Mouse (Mus musculus): Measurements from ENCODE around the gene Retreg1. TPM values are rescaled to one million over a fixed set of nuclear protein-coding genes. Genes with fewer than 3 reads are reported as not detected.

Gene Retreg1
- polyA plus RNA-seq, 1 experiment from 2014 or later = 19.5 TPM

- peak; percentile 41; the same call in 1 of the 2 replicates for ATAC-seq (ENCODE audit: insufficient read depth, low FRiP score)
- H3K27me3 ChIP-seq (ENCODE audit: control insufficient read depth, insufficient read depth, low read length) = no peaks in the 10 kb centered on the region
- H3K27ac ChIP-seq (ENCODE audit: low read length) = no peak overlapping the region
- H3K4me3 ChIP-seq (replicated peaks; ENCODE audit: low read length) = no peak overlapping the region
- H3K9me3 ChIP-seq (replicated peaks; ENCODE audit: control insufficient read depth, low read length) = no peaks in the 10 kb centered on the region
- H3K9ac ChIP-seq (ENCODE audit: low read length) = no peak overlapping the region
- WGBS = 40% methylated on average over 10 of the region's 10 CpGs
- H3K4me1 ChIP-seq (ENCODE audit: control insufficient read depth, insufficient read depth, low read length) = peaks cover 3% of the 10 kb centered on the region; the same call in 1 of the 2 replicates
- H3K4me2 ChIP-seq (ENCODE audit: low read depth, low read length) = no peak overlapping the region
- no peaks in the 10 kb centered on the region for H3K36me3 ChIP-seq (ENCODE audit: control insufficient read depth, insufficient read depth, low read length)
These were observed 72.0 kb downstream of the Retreg1 start for GRCm38 (mm10) chr15:25915013-25915412.

GRCm38 (mm10) chr15:25915574-25916205 lies 72.7 kb downstream of the Retreg1 start:
- peaks cover 3% of the 10 kb centered on the region; the same call in 1 of the 2 replicates for H3K4me1 ChIP-seq (ENCODE audit: control insufficient read depth, insufficient read depth, low read length)
- 69% methylated on average over 11 of the region's 11 CpGs for WGBS
- H3K9ac ChIP-seq (ENCODE audit: low read length) = no peak overlapping the region
- H3K27ac ChIP-seq (ENCODE audit: low read length) = no peak overlapping the region
- H3K4me2 ChIP-seq (ENCODE audit: low read depth, low read length) = no peak overlapping the region
- no peaks in the 10 kb centered on the region for H3K36me3 ChIP-seq (ENCODE audit: control insufficient read depth, insufficient read depth, low read length)
- 0 out of 2 replicates have a peak, but pooled peaks have one; percentile 4 for ATAC-seq (ENCODE audit: insufficient read depth, low FRiP score)
- H3K27me3 ChIP-seq (ENCODE audit: control insufficient read depth, insufficient read depth, low read length) = no peaks in the 10 kb centered on the region
- no peaks in the 10 kb centered on the region for H3K9me3 ChIP-seq (replicated peaks; ENCODE audit: control insufficient read depth, low read length)
- no peak overlapping the region for H3K4me3 ChIP-seq (replicated peaks; ENCODE audit: low read length)

- H3K27me3 ChIP-seq (ENCODE audit: control insufficient read depth, insufficient read depth, low read length) = no peaks in the 10 kb centered on the region
- no peaks in the 10 kb centered on the region for H3K36me3 ChIP-seq (ENCODE audit: control insufficient read depth, insufficient read depth, low read length)
- H3K9me3 ChIP-seq (replicated peaks; ENCODE audit: control insufficient read depth, low read length) = no peaks in the 10 kb centered on the region
- ATAC-seq (ENCODE audit: insufficient read depth, low FRiP score) = no peak
- H3K4me2 ChIP-seq (ENCODE audit: low read depth, low read length) = no peak overlapping the region
- no peak overlapping the region for H3K9ac ChIP-seq (ENCODE audit: low read length)
- H3K4me1 ChIP-seq (ENCODE audit: control insufficient read depth, insufficient read depth, low read length) = peaks cover 3% of the 10 kb centered on the region; the same call in 1 of the 2 replicates
- 64% methylated on average over 2 of the region's 2 CpGs for WGBS
- H3K27ac ChIP-seq (ENCODE audit: low read length) = no peak overlapping the region
- no peak overlapping the region for H3K4me3 ChIP-seq (replicated peaks; ENCODE audit: low read length)
These were observed 73.3 kb downstream of the Retreg1 start for GRCm38 (mm10) chr15:25916252-25916651.

GRCm38 (mm10) chr15:25918641-25919040 lies 75.7 kb downstream of the Retreg1 start:
- H3K36me3 ChIP-seq (ENCODE audit: control insufficient read depth, insufficient read depth, low read length) = no peaks in the 10 kb centered on the region
- H3K4me1 ChIP-seq (ENCODE audit: control insufficient read depth, insufficient read depth, low read length) = peaks cover 3% of the 10 kb centered on the region; the same call in 1 of the 2 replicates
- no peak overlapping the region for H3K27ac ChIP-seq (ENCODE audit: low read length)
- H3K4me2 ChIP-seq (ENCODE audit: low read depth, low read length) = no peak overlapping the region
- H3K9ac ChIP-seq (ENCODE audit: low read length) = no peak overlapping the region
- WGBS = 83% methylated on average over 7 of the region's 7 CpGs
- H3K27me3 ChIP-seq (ENCODE audit: control insufficient read depth, insufficient read depth, low read length) = no peaks in the 10 kb centered on the region
- no peak overlapping the region for H3K4me3 ChIP-seq (replicated peaks; ENCODE audit: low read length)
- ATAC-seq (ENCODE audit: insufficient read depth, low FRiP score) = no peak
- H3K9me3 ChIP-seq (replicated peaks; ENCODE audit: control insufficient read depth, low read length) = no peaks in the 10 kb centered on the region

- peaks cover under 1% of the 10 kb centered on the region; the same call in 1 of the 2 replicates for H3K4me1 ChIP-seq (ENCODE audit: control insufficient read depth, insufficient read depth, low read length)
- H3K27ac ChIP-seq (ENCODE audit: low read length) = no peak overlapping the region
- ATAC-seq (ENCODE audit: insufficient read depth, low FRiP score) = no peak
These were observed 77.0 kb downstream of the Retreg1 start for GRCm38 (mm10) chr15:25919995-25920394.

GRCm38 (mm10) chr15:25920886-25921285 lies 77.9 kb downstream of the Retreg1 start:
- H3K27me3 ChIP-seq (ENCODE audit: control insufficient read depth, insufficient read depth, low read length) = no peaks in the 10 kb centered on the region
- no peaks in the 10 kb centered on the region for H3K36me3 ChIP-seq (ENCODE audit: control insufficient read depth, insufficient read depth, low read length)
- 76% methylated on average over 6 of the region's 6 CpGs for WGBS
- H3K4me1 ChIP-seq (ENCODE audit: control insufficient read depth, insufficient read depth, low read length) = no peaks in the 10 kb centered on the region
- no peak overlapping the region for H3K4me2 ChIP-seq (ENCODE audit: low read depth, low read length)
- no peaks in the 10 kb centered on the region for H3K9me3 ChIP-seq (replicated peaks; ENCODE audit: control insufficient read depth, low read length)
- H3K9ac ChIP-seq (ENCODE audit: low read length) = no peak overlapping the region
- no peak overlapping the region for H3K4me3 ChIP-seq (replicated peaks; ENCODE audit: low read length)
- ATAC-seq (ENCODE audit: insufficient read depth, low FRiP score) = no peak
- H3K27ac ChIP-seq (ENCODE audit: low read length) = no peak overlapping the region

More at GRCm38 (mm10) chr15:25919995-25920394, 77.0 kb downstream of the Retreg1 start:
- H3K4me2 ChIP-seq (ENCODE audit: low read depth, low read length) = no peak overlapping the region
- no peaks in the 10 kb centered on the region for H3K36me3 ChIP-seq (ENCODE audit: control insufficient read depth, insufficient read depth, low read length)
- no peaks in the 10 kb centered on the region for H3K9me3 ChIP-seq (replicated peaks; ENCODE audit: control insufficient read depth, low read length)
- no peak overlapping the region for H3K9ac ChIP-seq (ENCODE audit: low read length)
- WGBS = 58% methylated on average over 4 of the region's 4 CpGs
- H3K27me3 ChIP-seq (ENCODE audit: control insufficient read depth, insufficient read depth, low read length) = no peaks in the 10 kb centered on the region
- H3K4me3 ChIP-seq (replicated peaks; ENCODE audit: low read length) = no peak overlapping the region

GRCm38 (mm10) chr15:25922007-25922406 lies 79.0 kb downstream of the Retreg1 start:
- H3K9me3 ChIP-seq (replicated peaks; ENCODE audit: control insufficient read depth, low read length) = no peaks in the 10 kb centered on the region
- H3K27me3 ChIP-seq (ENCODE audit: control insufficient read depth, insufficient read depth, low read length) = no peaks in the 10 kb centered on the region
- no peaks in the 10 kb centered on the region for H3K36me3 ChIP-seq (ENCODE audit: control insufficient read depth, insufficient read depth, low read length)
- H3K4me2 ChIP-seq (ENCODE audit: low read depth, low read length) = no peak overlapping the region
- 76% methylated on average over 2 of the region's 2 CpGs for WGBS
- H3K27ac ChIP-seq (ENCODE audit: low read length) = no peak overlapping the region
- no peaks in the 10 kb centered on the region for H3K4me1 ChIP-seq (ENCODE audit: control insufficient read depth, insufficient read depth, low read length)
- no peak overlapping the region for H3K9ac ChIP-seq (ENCODE audit: low read length)
- H3K4me3 ChIP-seq (replicated peaks; ENCODE audit: low read length) = no peak overlapping the region
- ATAC-seq (ENCODE audit: insufficient read depth, low FRiP score) = no peak

- no peaks in the 10 kb centered on the region for H3K36me3 ChIP-seq (ENCODE audit: control insufficient read depth, insufficient read depth, low read length)
- no peaks in the 10 kb centered on the region for H3K9me3 ChIP-seq (replicated peaks; ENCODE audit: control insufficient read depth, low read length)
- H3K27me3 ChIP-seq (ENCODE audit: control insufficient read depth, insufficient read depth, low read length) = no peaks in the 10 kb centered on the region
- ATAC-seq (ENCODE audit: insufficient read depth, low FRiP score) = no peak
- H3K4me2 ChIP-seq (ENCODE audit: low read depth, low read length) = no peak overlapping the region
- H3K9ac ChIP-seq (ENCODE audit: low read length) = no peak overlapping the region
- 72% methylated on average over 8 of the region's 8 CpGs for WGBS
- no peaks in the 10 kb centered on the region for H3K4me1 ChIP-seq (ENCODE audit: control insufficient read depth, insufficient read depth, low read length)
- H3K4me3 ChIP-seq (replicated peaks; ENCODE audit: low read length) = no peak overlapping the region
- H3K27ac ChIP-seq (ENCODE audit: low read length) = no peak overlapping the region
These were observed 80.9 kb downstream of the Retreg1 start for GRCm38 (mm10) chr15:25923916-25924315.

GRCm38 (mm10) chr15:25926171-25926570 lies 83.2 kb downstream of the Retreg1 start:
- H3K4me1 ChIP-seq (ENCODE audit: control insufficient read depth, insufficient read depth, low read length) = no peaks in the 10 kb centered on the region
- H3K9me3 ChIP-seq (replicated peaks; ENCODE audit: control insufficient read depth, low read length) = no peaks in the 10 kb centered on the region
- 65% methylated on average over 4 of the region's 4 CpGs for WGBS
- no peak overlapping the region for H3K4me2 ChIP-seq (ENCODE audit: low read depth, low read length)
- no peaks in the 10 kb centered on the region for H3K27me3 ChIP-seq (ENCODE audit: control insufficient read depth, insufficient read depth, low read length)
- ATAC-seq (ENCODE audit: insufficient read depth, low FRiP score) = no peak; the same call in 1 of the 2 replicates
- no peaks in the 10 kb centered on the region for H3K36me3 ChIP-seq (ENCODE audit: control insufficient read depth, insufficient read depth, low read length)
- no peak overlapping the region for H3K9ac ChIP-seq (ENCODE audit: low read length)
- H3K27ac ChIP-seq (ENCODE audit: low read length) = no peak overlapping the region
- no peak overlapping the region for H3K4me3 ChIP-seq (replicated peaks; ENCODE audit: low read length)

Data from stomach, embryonic 16.5 days (tissue).